Mouse (Mus musculus): ENCODE results near the gene Fam19a2. TPM values are rescaled to one million over a fixed set of nuclear protein-coding genes. Genes with fewer than 3 reads are reported as not detected.

Fam19a2 gene
- polyA plus RNA-seq, 1 experiment from 2014 or later: 52.4 TPM

DNA sequence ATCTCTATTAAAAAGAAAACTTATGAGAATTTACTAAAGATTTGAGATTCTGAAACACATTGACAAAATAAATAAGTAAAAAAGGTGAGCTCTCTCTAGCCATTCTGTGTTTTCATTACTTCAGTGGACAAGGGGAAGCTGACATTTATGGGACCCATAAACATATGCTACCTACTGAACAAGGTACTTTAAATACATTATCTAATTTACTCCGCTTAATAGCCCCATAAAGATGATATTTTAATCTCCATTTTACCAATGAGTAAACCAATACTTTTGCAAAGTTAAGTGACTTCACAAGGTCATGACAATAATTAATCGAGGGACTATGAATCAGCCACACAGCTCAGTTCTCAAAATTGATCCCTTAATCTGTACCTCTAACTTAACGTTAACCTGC lies 443.2 kb downstream of the Fam19a2 start:
- 95% methylated on average over 3 of the region's 3 CpGs for WGBS
- no peaks in the 10 kb centered on the region for H3K27me3 ChIP-seq (replicated peaks; ENCODE audit: control insufficient read depth, insufficient read depth, low read length)
- no peaks in the 10 kb centered on the region for H3K36me3 ChIP-seq (ENCODE audit: control insufficient read depth, insufficient read depth, low read length)
- H3K9me3 ChIP-seq (ENCODE audit: control insufficient read depth, low read length): no peaks in the 10 kb centered on the region
- no peak overlapping the region for H3K4me3 ChIP-seq (ENCODE audit: low read length)
- no peak overlapping the region for H3K4me2 ChIP-seq (ENCODE audit: low read length)
- H3K9ac ChIP-seq (ENCODE audit: low read depth, low read length): no peak overlapping the region
- no peak overlapping the region for H3K27ac ChIP-seq (ENCODE audit: low read depth, low read length)
- H3K4me1 ChIP-seq (ENCODE audit: control insufficient read depth, insufficient read depth, low read depth, low read length): no peaks in the 10 kb centered on the region
- ATAC-seq: no peak

DNA sequence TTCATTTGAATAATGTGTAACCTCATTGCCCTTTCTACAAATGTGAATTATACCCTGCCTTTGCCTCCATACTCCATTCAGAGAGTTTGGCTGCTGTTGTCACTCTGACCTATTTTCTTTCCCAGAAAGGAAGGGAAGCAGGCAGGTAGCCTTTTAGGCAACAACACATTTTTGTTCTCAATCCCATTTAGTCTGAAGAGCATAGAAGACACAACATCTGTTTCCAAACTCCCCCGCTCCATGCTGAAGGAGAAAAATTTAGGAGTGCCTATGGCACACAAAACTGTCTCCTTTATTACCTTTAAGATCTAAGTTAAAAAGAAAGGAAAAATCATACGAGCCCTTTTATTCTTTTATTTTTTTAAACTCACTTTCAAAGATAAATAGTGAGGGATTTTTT lies 446.9 kb downstream of the Fam19a2 start:
- WGBS: 74% methylated on average over 2 of the region's 2 CpGs
- Histone ChIP-seq H3K4me1 (ENCODE audit: control insufficient read depth, insufficient read depth, low read depth, low read length) (no peaks in the 10 kb centered on the region), H3K4me2 (ENCODE audit: low read length) (no peak overlapping the region), H3K4me3 (ENCODE audit: low read length) (no peak overlapping the region), H3K27ac (ENCODE audit: low read depth, low read length) (no peak overlapping the region), H3K9ac (ENCODE audit: low read depth, low read length) (no peak overlapping the region), H3K27me3 (replicated peaks; ENCODE audit: control insufficient read depth, insufficient read depth, low read length) (no peaks in the 10 kb centered on the region), H3K36me3 (ENCODE audit: control insufficient read depth, insufficient read depth, low read length) (no peaks in the 10 kb centered on the region), H3K9me3 (ENCODE audit: control insufficient read depth, low read length) (no peaks in the 10 kb centered on the region)
- ATAC-seq: no peak

DNA sequence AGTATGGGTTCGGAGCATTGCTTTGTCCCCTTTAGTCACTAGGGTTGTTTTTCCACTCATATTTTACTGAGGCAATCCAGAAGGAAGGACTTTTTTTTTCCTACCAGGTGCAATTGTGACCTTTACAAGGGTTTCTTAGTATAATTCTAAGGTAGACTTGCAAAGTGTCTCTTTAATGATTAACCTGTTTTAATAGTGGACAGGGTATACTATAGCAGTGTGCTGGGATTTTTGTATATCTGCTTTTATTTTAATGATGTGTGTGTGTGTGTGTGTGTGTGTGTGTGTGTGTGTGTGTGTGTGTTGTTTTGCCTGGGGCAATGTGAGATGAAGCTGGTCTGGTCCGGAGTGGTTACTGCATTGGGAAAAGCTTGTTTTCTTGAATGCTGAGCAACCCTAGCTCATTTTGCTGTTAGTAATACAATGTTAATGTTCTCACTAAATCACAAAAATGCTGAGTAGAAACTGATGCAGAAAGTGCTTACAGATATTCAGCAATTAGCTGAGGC lies 458.2 kb downstream of the Fam19a2 start:
- H3K4me2 ChIP-seq (ENCODE audit: low read length): no peak overlapping the region
- H3K27ac ChIP-seq (ENCODE audit: low read depth, low read length): no peak overlapping the region
- no peak overlapping the region for H3K9ac ChIP-seq (ENCODE audit: low read depth, low read length)
- H3K36me3 ChIP-seq (ENCODE audit: control insufficient read depth, insufficient read depth, low read length): no peaks in the 10 kb centered on the region
- no peaks in the 10 kb centered on the region for H3K27me3 ChIP-seq (replicated peaks; ENCODE audit: control insufficient read depth, insufficient read depth, low read length)
- no peaks in the 10 kb centered on the region for H3K9me3 ChIP-seq (ENCODE audit: control insufficient read depth, low read length)
- ATAC-seq: no peak
- WGBS: 82% methylated on average over 2 of the region's 2 CpGs
- no peaks in the 10 kb centered on the region for H3K4me1 ChIP-seq (ENCODE audit: control insufficient read depth, insufficient read depth, low read depth, low read length)
- no peak overlapping the region for H3K4me3 ChIP-seq (ENCODE audit: low read length)

DNA sequence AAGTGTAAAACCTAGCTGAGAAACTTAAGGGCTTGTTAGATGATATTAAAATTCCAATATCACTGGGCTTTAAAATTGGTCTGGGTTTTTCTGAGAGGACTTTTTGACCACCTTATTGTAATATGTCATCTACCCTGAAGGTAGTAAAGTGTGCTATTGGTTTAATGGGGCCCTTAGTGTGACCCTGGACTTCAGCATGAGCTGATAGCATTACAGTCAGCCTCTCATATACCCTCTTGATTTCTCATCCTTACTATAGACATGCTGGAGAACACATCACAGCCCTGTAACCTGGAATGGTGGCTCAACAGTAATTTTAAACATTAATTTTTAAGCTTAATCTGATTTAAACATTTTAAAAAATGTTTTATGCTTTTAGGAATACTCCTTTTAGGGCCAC lies 459.8 kb downstream of the Fam19a2 start:
- no peak for ATAC-seq
- Histone ChIP-seq H3K36me3 (ENCODE audit: control insufficient read depth, insufficient read depth, low read length) (no peaks in the 10 kb centered on the region), H3K9ac (ENCODE audit: low read depth, low read length) (no peak overlapping the region), H3K4me1 (ENCODE audit: control insufficient read depth, insufficient read depth, low read depth, low read length) (no peaks in the 10 kb centered on the region), H3K9me3 (ENCODE audit: control insufficient read depth, low read length) (no peaks in the 10 kb centered on the region), H3K4me2 (ENCODE audit: low read length) (no peak overlapping the region), H3K27me3 (replicated peaks; ENCODE audit: control insufficient read depth, insufficient read depth, low read length) (no peaks in the 10 kb centered on the region), H3K4me3 (ENCODE audit: low read length) (no peak overlapping the region), H3K27ac (ENCODE audit: low read depth, low read length) (no peak overlapping the region)

DNA sequence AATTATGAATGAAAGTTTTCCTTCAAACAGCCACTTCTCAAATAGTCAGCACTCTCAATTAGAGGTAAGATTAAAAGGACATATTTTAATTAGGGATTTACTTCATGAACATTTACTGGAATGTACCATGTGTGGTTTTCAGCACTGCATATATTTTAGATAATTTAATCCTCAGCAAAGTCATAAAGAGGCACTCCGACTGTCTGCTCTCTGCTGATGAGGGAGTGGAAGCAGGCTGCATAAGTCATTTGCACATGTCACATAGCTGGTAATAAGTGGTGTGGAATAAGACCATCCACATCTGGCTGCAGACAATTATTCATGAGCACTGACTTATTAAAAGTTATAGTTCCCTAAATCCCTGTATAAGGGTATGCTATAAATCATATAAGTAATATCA lies 484.5 kb downstream of the Fam19a2 start:
- H3K9ac ChIP-seq (ENCODE audit: low read depth, low read length): no peak overlapping the region
- no peak for ATAC-seq
- H3K27me3 ChIP-seq (replicated peaks; ENCODE audit: control insufficient read depth, insufficient read depth, low read length): no peaks in the 10 kb centered on the region

DNA sequence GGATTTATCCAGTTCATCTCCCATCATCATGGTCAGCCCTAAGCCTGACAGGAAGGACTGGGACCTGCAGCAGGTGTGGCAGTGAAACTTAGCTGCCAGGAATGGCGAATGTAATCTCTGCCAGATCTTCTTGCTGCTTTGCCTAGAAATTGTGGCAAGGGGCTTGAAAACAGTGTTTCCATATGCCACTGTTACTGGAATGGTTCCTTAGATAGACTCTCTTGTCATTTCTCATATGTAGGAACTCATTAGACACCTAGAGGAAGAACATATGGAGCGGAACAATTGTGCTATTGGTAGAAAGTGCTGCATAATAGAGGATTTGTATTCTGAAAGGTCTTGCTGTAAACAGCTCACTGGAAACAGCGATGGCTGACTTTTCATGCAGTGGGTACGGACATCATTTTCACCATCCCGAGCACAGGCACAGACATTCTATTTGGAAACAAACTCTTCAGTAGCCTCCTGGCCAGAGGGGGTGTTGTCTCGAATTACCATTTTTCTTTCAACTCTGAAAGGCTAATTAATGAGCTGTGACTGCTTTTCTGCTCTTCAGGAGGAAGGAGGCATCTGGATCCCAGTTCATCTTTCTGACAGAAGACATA lies 488.0 kb downstream of the Fam19a2 start:
- no peaks in the 10 kb centered on the region for H3K27me3 ChIP-seq (replicated peaks; ENCODE audit: control insufficient read depth, insufficient read depth, low read length)
- H3K4me1 ChIP-seq (ENCODE audit: control insufficient read depth, insufficient read depth, low read depth, low read length): no peaks in the 10 kb centered on the region; the same call in 1 of the 2 replicates
- WGBS: 42% methylated on average over 6 of the region's 6 CpGs
- no peaks in the 10 kb centered on the region for H3K36me3 ChIP-seq (ENCODE audit: control insufficient read depth, insufficient read depth, low read length)
- no peak overlapping the region for H3K9ac ChIP-seq (ENCODE audit: low read depth, low read length)
- no peaks in the 10 kb centered on the region for H3K9me3 ChIP-seq (ENCODE audit: control insufficient read depth, low read length)
- no peak overlapping the region for H3K27ac ChIP-seq (ENCODE audit: low read depth, low read length)
- ATAC-seq: no peak
- H3K4me2 ChIP-seq (ENCODE audit: low read length): peak overlapping the region; percentile 12; the same call in 1 of the 2 replicates
- H3K4me3 ChIP-seq (ENCODE audit: low read length): no peak overlapping the region

More for the DNA sequence above, 484.5 kb downstream of the Fam19a2 start:
- Histone ChIP-seq H3K36me3 (ENCODE audit: control insufficient read depth, insufficient read depth, low read length) (no peaks in the 10 kb centered on the region), H3K9me3 (ENCODE audit: control insufficient read depth, low read length) (no peaks in the 10 kb centered on the region), H3K4me3 (ENCODE audit: low read length) (no peak overlapping the region), H3K4me1 (ENCODE audit: control insufficient read depth, insufficient read depth, low read depth, low read length) (no peaks in the 10 kb centered on the region; the same call in 1 of the 2 replicates), H3K27ac (ENCODE audit: low read depth, low read length) (no peak overlapping the region), H3K4me2 (ENCODE audit: low read length) (no peak overlapping the region)
- WGBS: 69% methylated on average over 1 of the region's 1 CpGs

DNA sequence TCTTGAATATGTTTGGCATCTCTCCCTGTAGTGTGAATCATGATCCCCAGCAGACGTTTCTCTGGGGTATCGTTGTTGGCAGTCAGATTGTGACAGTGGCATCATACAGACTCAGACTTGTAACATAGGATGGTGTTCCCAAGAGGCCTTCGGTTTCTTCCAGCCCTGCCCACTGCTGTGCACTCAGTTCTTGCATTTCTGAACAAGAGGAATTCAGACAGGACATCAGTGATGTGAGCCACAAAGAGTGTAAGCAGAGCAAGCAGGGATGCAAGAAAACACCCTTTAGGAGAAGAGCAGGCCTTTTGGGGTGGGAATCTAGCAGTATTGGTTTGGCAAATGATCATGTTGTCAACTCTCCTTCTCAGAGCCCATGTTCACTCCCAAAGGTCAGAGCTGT lies 489.0 kb downstream of the Fam19a2 start:
- Histone ChIP-seq H3K4me3 (ENCODE audit: low read length) (no peak overlapping the region), H3K9ac (ENCODE audit: low read depth, low read length) (no peak overlapping the region), H3K27me3 (replicated peaks; ENCODE audit: control insufficient read depth, insufficient read depth, low read length) (no peaks in the 10 kb centered on the region), H3K27ac (ENCODE audit: low read depth, low read length) (no peak overlapping the region), H3K4me2 (ENCODE audit: low read length) (no peak overlapping the region), H3K36me3 (ENCODE audit: control insufficient read depth, insufficient read depth, low read length) (no peaks in the 10 kb centered on the region), H3K9me3 (ENCODE audit: control insufficient read depth, low read length) (no peaks in the 10 kb centered on the region), H3K4me1 (ENCODE audit: control insufficient read depth, insufficient read depth, low read depth, low read length) (no peaks in the 10 kb centered on the region; the same call in 1 of the 2 replicates)
- ATAC-seq: no peak
- 66% methylated on average over 3 of the region's 3 CpGs for WGBS

DNA sequence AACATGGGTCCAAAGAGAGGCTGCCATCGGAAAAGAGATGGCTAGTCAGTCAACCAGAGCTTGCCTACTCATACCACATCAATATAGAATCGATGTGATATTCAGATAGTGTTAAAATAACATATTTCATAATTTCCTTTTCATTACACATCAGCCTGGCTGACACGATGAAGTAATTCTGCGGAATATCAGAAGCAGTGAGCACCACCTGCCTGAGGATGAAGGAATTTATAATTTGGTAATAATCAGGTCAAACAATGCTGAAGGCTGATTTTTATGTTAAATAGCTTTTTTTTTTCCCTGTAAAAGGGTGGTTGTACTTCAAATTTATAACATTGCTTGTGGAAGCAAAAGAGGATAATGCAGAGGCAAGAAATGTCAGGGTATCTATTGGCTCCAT lies 490.2 kb downstream of the Fam19a2 start:
- Histone ChIP-seq H3K9ac (ENCODE audit: low read depth, low read length) (no peak overlapping the region), H3K4me2 (ENCODE audit: low read length) (no peak overlapping the region), H3K4me3 (ENCODE audit: low read length) (no peak overlapping the region), H3K27ac (ENCODE audit: low read depth, low read length) (no peak overlapping the region), H3K9me3 (ENCODE audit: control insufficient read depth, low read length) (no peaks in the 10 kb centered on the region), H3K36me3 (ENCODE audit: control insufficient read depth, insufficient read depth, low read length) (no peaks in the 10 kb centered on the region), H3K27me3 (replicated peaks; ENCODE audit: control insufficient read depth, insufficient read depth, low read length) (no peaks in the 10 kb centered on the region), H3K4me1 (ENCODE audit: control insufficient read depth, insufficient read depth, low read depth, low read length) (no peaks in the 10 kb centered on the region; the same call in 1 of the 2 replicates)
- WGBS: 81% methylated on average over 4 of the region's 4 CpGs
- ATAC-seq: no peak

DNA sequence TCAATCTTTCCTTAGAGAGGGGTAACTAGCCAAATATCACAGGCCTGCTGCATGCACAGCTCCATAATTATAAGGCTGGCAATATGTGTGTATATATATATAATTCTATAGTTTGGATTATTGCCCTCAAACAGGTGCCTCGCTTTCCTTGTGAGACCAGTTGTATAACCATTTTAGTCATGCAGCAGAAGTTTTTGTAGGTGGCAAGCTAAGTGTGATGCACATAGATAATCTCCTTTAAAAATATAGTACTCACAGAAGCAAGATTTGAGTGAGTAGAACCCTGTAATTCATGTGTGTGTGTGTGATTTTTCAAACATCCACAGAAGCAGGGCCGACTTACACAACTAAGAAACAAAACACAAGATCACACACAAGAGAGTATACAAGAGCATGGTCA lies 525.6 kb downstream of the Fam19a2 start:
- Histone ChIP-seq H3K9ac (ENCODE audit: low read depth, low read length) (no peak overlapping the region), H3K4me3 (ENCODE audit: low read length) (no peak overlapping the region), H3K4me1 (ENCODE audit: control insufficient read depth, insufficient read depth, low read depth, low read length) (no peaks in the 10 kb centered on the region), H3K36me3 (ENCODE audit: control insufficient read depth, insufficient read depth, low read length) (no peaks in the 10 kb centered on the region), H3K4me2 (ENCODE audit: low read length) (no peak overlapping the region), H3K27ac (ENCODE audit: low read depth, low read length) (no peak overlapping the region), H3K27me3 (replicated peaks; ENCODE audit: control insufficient read depth, insufficient read depth, low read length) (no peaks in the 10 kb centered on the region), H3K9me3 (ENCODE audit: control insufficient read depth, low read length) (no peaks in the 10 kb centered on the region)
- no peak for ATAC-seq
- WGBS: 92% methylated on average over 2 of the region's 2 CpGs

All from hindbrain, embryonic 16.5 days (tissue).